Mouse (Mus musculus) embryonic fibroblast, embryonic 13.5 days (primary cell): ENCODE results near the gene Rsc1a1.

Experiments
- CTCF ChIP-seq: IDR thresholded peaks from 2 replicates; pipeline ENCODE4 v1.5.1; 2011; ENCODE audit warnings: mild to moderate bottlenecking, control low read depth, low read length, moderate library complexity, borderline replicate concordance; ENCODE audit not compliant: insufficient read depth
- POLR2A ChIP-seq: IDR thresholded peaks from 2 replicates; pipeline ENCODE4 v1.6.1; 2011; ENCODE audit warnings: low read depth, mild to moderate bottlenecking, control low read depth, low read length, moderate library complexity

- no peak for TF ChIP-seq POLR2A
- no peak for TF ChIP-seq CTCF
These were observed 3.6 kb downstream of the Rsc1a1 start for GRCm38 (mm10) chr4:141681767-141682166.
